Mouse (Mus musculus): Measurements from ENCODE around the gene Bcl9. TPM values are rescaled to one million over a fixed set of nuclear protein-coding genes. Genes with fewer than 3 reads are reported as not detected.
A peak's percentile ranks its signal among the peaks of the same experiment; 100 is the strongest.

The Bcl9 gene
- total RNA-seq, 2 experiments from 2014 or later, result 0.66 to 5.4 TPM

DNA sequence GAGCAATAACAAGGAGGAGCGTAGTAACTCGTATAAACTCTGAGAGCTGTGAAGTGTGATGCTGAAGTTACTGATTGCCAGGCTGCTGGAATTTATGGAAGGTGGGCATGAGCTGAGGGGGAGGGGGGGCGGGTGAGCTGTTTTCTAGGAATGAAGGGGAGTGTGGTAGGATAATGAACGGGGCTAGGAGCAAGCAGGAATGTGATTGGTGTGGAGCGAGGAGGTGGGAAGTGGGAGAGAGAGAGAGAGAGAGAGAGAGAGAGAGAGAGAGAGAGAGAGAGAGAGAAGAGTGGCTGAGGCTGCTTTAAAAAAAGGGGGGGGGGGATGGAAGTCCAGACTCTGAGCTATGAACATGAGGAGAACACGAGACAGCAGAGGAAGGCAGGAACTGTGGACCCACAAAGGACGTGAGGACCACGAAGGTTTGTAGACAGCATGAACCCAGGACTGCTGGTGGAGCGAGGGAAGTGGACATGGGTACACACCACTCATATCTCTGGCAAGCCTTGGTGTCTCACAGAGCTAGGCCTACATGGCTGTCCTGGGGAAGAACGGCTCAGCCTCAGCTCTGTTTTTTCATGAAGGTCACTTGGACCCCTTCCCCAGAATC is 1.2 kb upstream of the Bcl9 start:
- ATAC-seq (replicated peaks; ENCODE audit: low FRiP score, low TSS enrichment, poor library complexity, severe bottlenecking), result no peak

DNA sequence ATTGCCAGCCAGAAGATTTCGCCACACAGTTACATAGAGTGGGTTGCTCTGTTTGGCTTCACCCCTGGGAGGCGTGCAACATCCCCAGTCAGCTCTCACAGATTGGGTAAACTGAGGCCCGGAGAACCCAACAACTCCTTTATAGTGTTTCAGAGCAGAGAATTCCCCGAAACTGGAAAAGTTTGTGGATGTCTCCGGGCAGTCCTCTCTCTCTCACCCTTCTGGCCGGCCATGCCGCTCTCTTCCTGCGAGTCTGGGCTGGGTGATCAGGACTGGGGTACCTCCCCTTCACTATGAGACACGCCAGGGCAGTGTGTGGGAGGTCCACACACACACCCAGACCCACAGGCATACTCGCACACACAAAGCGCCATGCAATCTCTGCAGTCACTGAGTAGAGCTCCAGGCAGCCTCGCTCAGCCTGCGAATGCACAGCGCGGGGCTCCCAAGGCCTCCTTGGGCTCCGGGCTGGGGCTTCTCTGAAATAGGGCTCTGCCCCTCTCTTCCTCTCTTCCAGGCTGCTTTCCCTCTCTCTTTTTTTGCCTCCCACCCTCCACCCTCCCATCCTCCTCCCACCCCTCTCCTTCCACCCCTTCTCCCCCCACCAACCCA is 670 bp downstream of the Bcl9 start:
- ATAC-seq (replicated peaks; ENCODE audit: low FRiP score, low TSS enrichment, poor library complexity, severe bottlenecking), result 0 out of 2 replicates have a peak, but pooled peaks have one; percentile 16

DNA sequence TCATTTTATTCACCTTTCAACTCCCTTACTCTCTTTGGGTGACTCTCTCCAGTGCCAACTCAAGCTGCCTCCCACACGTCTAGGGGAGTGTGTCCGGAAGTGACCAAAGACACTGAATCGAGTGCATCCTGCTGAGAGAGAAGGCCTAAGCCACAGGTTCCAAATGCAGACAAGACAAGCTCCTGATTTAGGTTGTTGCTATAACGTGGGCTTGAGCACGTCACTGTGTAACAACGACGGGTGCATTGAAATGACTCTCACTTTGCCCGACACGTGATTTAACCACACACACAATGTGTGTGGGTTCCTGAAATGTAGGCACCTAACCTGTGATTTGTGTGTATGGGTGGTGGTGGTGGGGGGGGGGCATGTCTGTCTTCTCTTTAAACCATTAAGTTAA is 3.4 kb downstream of the Bcl9 start:
- no peak for ATAC-seq (replicated peaks; ENCODE audit: low FRiP score, low TSS enrichment, poor library complexity, severe bottlenecking)

DNA sequence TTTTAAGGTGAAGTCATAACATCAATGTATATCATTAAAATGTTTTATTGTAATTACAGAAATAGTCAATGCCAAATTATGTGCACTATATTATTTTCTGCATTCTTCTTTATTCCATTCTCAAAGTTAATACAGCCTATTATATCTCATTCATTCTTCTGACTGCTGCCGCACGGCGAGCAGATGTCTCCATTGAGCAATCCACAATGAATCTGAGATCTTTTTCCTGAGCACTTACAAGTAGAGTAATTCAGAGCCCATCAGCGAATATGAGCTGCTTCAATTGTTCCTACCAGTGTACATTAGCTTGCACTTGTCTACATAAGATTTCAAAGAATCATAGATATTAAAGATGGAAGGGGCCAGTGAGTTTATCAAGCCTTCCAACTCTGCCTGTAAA is 12.8 kb downstream of the Bcl9 start:
- ATAC-seq (replicated peaks; ENCODE audit: low FRiP score, low TSS enrichment, poor library complexity, severe bottlenecking), result no peak

DNA sequence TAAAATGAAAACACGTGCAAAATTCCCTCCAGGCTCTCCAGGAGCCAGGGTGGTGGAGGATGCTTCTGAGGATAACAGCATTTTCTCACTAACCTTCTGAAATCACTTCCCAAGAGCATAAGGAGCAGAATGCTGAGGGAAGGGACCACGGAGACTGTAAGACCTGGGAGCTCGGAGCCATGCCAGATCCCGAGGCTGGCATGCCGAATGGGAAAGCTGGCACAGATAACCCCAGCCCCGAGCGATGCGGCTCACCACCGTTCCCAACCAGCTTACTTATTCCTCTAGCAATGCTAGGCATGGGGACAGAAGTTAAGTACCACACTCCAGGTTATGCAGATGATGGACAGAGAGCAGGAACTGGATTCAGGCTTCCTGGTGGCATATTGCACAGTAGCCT is 13.7 kb downstream of the Bcl9 start:
- ATAC-seq (replicated peaks; ENCODE audit: low FRiP score, low TSS enrichment, poor library complexity, severe bottlenecking), result no peak

DNA sequence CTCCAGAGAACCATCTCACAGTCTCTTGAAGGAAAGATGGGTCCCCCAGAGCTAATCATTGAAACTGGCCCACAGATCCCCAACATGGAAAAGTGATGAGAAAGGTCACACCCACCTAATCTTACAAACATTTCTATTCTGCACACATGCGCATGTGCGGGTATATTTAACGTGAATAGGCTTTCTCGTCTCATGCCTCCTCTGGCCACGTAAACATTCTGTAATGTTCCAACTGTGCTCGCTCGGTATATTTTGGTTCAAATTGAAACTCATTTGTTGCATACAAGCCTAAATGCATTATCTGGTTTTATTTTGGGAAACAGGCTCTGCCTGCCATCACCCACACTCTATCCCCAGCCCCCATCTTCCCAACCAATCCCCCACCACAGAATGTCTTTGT is 16.3 kb downstream of the Bcl9 start:
- no peak for ATAC-seq (replicated peaks; ENCODE audit: low FRiP score, low TSS enrichment, poor library complexity, severe bottlenecking)

DNA sequence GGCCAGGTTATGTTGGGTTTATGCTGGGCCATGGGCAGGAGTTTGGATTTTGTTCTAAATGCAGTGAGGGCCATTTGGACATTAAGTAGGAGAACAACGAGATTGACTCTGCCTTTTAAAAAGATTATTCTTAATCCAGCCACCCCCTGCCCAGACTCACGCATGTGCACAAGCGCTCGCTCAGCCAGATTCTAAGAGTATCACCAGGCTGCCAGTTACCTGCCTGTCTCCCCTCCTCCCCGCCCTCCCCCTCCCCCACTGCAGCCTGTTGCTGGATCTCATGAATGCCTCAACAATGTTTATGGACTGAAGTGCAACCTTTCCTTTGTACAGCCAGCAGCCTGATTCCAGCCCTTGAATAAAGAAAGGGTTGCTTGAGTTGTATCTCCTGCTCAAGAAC is 22.0 kb downstream of the Bcl9 start:
- no peak for ATAC-seq (replicated peaks; ENCODE audit: low FRiP score, low TSS enrichment, poor library complexity, severe bottlenecking)

DNA sequence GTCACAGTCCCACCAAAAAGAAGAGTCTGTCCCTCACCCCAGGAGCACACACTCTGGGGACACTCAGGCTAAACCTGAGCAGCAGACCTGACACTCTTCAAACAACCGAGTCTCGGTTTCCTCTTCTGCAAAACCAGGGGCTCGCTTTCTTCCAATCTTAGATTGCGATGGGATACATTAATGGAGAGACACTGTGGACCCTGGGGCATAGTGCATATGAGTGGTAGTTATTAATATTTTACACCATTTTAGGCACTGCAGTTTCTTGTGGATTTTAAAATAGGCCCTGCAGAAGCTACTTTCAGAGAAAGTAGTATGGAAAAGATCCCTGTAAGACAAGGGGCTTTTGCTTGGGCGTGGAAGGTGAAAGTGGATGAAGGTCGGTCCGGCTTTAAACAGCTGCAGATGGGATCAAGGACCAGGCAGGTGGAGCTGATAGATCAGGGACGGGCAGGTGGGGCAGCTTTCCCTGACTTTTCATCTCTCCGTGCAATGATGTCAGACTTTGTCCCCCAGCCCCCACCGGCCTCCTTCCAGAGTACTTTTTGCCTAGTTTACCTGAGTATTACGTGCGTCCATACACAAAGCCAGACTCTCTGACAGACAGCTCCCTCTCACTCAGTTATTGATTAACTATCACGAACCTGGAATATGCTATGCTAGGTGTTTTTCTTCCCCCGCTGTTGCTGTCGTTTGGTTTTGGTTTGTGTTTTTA is 23.0 kb downstream of the Bcl9 start:
- no peak for ATAC-seq (replicated peaks; ENCODE audit: low FRiP score, low TSS enrichment, poor library complexity, severe bottlenecking)

DNA sequence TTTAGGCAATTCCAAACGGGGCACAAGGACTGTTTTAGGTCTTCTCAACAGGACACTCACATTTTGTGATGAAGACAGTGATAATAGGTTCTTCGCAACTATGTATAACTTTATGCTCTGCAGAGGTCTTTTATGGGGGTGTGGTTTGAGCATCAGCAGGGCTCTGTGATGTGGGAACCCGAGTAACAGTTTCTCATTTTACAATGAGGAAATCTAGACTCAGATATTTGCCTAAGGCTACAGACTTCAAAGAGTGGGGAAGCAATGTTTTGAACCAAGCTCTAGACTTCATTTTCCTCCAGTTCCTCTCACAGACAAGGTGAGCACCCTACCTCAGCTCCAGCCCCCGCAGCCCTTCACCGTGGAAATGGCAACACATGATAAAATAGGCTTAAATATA is 23.8 kb downstream of the Bcl9 start:
- no peak for ATAC-seq (replicated peaks; ENCODE audit: low FRiP score, low TSS enrichment, poor library complexity, severe bottlenecking)

DNA sequence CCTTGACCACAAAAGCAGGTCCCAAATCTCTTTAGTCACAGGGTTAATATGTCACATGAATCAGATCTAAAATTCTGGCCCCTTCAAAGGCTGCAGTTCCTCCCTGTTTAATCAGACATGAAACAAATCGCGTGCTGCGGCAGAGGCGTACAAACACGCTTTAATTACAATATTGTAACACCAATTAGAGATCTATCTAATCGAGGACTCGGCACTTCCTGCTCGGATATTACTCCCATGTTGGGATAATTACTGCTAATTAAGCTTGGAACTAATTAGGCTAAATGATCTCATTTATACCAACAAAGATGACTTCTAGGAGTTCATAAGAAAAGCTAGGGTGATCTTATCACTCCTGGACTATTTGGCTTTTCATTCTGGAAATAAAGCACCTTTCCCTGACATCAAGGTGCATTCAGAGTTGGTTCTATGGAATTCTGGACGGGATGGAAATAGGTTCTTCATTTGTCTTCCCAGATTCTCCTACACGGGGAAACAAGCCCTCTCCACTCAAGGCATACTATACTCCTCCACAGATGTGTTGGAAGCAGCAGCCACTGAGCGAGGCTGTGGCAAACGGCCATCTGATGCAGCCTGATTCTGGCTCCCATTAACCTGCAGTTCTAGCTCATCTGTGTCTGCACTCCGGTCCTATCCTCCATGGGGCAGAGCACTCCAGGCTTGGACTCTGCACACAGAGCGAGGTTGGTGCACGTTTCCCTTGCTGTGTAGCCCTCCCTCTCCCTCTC is 31.9 kb downstream of the Bcl9 start:
- ATAC-seq (replicated peaks; ENCODE audit: low FRiP score, low TSS enrichment, poor library complexity, severe bottlenecking), result no peak

DNA sequence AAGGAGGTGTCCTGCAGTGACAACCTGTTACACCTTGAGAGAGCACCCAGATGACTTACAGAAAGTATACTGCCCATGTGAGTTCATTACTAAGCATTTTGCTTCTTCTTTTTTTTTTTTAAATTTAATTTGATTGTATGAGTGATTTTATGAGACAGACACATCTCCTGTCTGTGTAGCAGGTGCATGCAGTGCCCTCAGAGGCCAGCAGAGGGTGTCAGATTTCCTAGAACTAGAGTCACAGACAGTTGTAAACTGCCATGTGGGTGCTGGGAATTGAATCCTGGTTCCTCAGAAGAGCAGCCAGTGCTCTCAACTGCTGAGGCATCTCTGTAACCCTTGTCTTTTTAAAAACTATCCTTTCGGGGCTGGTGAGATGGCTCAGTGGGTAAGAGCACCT is 35.5 kb downstream of the Bcl9 start:
- ATAC-seq (replicated peaks; ENCODE audit: low FRiP score, low TSS enrichment, poor library complexity, severe bottlenecking), result no peak

DNA sequence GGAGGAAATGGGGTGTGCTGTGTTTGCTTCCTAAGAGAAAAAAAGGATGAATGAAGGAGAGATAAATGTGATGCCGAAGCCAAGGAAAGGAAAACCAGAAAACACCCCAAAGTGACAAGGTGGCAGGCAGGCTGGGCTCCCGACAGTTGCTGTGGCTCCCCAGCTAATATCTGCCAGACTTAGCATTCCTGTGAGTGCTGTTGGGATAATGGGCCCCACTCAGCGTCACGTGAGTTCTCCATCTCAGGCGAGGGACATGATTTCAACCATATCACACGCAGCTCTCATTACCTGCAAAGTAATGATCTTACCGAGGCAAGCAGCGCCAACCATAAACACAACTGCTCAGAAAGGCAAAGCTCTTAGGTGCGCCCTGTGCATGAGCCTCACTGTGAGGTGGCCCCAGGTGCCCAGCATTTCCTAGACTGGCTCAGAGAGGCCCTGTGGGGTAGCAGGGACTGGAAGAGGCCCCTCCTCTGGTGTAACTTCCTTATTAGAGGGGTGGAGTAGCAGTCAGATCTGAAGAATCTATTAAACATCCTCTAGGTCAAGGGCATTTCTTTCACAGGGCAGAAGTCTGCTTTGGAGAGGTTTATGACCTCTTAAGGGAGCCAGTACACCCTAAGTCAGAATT is 41.9 kb downstream of the Bcl9 start:
- no peak for ATAC-seq (replicated peaks; ENCODE audit: low FRiP score, low TSS enrichment, poor library complexity, severe bottlenecking)

DNA sequence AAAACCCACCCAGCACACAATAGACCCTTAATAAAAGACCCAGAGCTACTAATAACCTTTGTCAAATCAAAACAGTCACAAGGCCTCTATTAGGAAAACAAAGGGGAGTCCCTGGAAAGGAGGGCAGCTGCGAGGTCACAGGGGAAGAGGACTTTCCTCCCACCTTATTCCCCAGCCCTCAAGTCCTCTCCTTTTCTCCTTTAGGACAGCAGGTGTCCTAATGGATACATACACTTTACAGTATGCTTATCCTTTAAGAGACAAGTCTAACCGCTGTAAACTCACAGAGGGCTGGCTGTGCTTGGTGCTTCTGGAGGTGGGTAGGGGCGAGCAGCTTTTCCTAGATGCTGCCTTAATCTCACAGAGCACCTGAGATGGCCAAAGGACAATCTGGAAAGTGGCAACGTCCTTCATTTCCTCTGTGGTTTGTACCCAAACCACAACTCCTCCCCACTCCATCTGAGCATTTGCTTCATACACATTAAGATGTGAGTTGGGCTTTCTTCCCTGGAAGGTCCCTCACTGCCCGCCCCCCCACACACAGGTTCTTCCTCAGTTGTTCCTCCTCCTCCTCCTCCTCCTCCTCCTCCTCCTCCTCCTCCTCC is 42.8 kb downstream of the Bcl9 start:
- 0 out of 2 replicates have a peak, but pooled peaks have one; percentile 37 for ATAC-seq (replicated peaks; ENCODE audit: low FRiP score, low TSS enrichment, poor library complexity, severe bottlenecking)

DNA sequence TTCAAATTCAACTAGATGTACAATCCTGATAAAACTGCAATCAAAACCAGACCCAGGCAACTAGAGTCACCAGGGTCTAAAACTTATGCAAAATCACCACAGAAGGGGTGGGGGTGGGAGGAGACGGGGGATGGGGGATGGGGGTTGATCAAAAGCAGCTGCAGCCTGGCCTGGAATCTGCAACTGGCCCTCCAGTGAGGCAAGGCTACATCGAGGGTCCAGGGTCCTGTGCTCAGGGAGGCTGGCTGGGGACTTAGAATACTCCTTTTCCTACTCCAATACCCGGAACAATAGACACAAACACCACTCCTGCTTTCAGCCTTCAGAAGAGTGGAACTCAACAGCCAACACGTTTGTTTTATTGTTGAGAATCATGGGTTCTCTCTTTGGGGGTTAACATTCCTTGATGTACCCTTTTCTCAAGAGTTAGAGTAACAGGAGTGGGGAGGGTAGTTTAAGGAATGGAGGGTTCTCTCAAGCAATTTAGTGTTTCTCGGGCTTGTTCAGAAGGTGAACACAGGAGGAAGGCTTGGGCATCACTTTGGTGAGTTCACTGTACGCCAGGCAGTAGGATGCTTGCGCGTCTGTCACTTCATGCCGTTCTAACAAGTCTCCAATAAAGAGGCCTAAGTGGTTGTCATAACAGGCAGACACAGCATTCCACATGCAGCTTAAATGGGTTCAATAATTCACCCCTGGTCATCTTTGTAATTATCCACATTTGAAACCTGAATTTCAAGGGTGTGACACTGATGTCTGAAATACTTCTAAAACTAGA is 43.7 kb downstream of the Bcl9 start:
- no peak for ATAC-seq (replicated peaks; ENCODE audit: low FRiP score, low TSS enrichment, poor library complexity, severe bottlenecking)

DNA sequence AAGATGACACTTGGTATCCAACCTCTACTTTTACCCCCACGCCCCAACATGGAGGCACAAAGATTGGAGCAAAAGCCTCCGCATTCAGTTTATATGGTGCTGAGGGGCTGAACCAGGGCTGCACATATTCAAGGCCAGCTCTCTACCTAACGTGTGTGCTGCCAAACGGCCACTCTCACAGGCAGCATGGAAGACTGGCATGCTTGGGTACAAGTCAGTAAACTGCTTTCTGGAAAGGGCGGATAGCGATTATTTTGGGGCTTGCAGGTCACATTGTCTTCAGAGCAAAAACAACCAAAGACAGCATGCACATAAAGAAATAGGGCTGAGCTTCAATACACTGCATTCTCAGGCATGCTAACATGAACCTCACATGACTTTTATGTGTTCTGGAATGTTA is 44.8 kb downstream of the Bcl9 start:
- no peak for ATAC-seq (replicated peaks; ENCODE audit: low FRiP score, low TSS enrichment, poor library complexity, severe bottlenecking)

DNA sequence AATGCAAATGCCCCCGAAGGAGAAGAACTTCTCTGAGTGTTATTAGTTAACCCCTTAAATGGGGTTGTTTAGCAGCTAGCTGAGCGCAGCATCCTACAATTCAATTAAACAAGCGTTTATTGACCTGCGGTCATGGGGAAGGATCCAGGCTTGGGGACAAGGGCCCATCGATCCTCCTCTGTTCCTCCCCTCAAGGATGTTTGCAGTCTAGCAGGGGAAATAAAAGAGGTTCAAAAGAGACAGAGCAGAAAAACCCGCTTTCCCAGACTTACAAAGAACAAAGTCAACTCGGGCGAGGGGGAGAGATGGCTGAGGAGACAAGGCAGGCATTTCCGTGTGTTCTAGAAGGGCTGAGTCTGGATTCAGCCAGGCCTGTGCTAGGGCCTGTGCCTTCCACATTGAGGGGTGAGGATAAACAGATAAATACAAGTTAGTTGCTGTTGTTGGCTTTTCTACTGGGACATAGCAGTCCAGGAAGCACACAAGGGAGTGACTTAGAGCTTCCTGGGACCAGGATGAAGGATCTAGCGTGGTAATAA is 55.0 kb downstream of the Bcl9 start:
- no peak for ATAC-seq (replicated peaks; ENCODE audit: low FRiP score, low TSS enrichment, poor library complexity, severe bottlenecking)

DNA sequence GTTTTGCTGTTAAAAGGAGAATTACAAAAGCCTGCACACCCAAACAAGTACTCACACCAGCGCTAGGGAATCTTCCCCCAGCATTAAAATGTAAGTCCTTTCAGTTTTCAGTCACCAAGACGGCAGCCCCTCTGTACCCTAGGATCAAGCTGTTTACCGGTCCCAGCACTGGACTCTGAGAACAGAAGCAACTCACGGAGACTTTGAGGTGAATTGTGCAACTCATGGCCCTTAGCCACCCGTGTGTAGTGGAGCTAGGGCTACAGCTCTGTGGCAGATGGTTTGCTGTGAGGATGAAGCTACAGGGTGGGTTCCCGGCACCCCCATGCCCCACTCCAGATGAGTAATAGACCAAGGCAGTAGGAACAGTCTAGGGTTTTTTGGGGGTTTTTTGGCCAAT is 55.9 kb downstream of the Bcl9 start:
- ATAC-seq (replicated peaks; ENCODE audit: low FRiP score, low TSS enrichment, poor library complexity, severe bottlenecking), result no peak

DNA sequence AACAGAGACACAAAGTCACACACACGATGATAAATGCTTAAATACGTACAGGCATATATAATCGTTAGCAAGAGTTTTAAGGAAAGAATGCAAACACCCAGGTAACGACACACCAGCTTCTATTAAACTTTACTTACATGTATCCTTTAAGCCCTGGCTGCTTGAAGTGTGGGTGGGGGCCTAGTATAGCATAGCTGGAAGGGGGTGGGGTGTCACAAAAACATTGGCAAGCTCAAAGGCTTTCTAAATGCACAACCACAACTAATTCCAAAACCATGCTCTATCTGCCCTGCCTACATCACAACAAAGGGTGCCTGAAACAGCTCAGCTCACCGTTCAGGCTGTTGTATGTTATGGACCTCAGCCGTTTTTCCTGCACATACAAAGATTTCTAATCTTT is 57.9 kb downstream of the Bcl9 start:
- no peak for ATAC-seq (replicated peaks; ENCODE audit: low FRiP score, low TSS enrichment, poor library complexity, severe bottlenecking)

DNA sequence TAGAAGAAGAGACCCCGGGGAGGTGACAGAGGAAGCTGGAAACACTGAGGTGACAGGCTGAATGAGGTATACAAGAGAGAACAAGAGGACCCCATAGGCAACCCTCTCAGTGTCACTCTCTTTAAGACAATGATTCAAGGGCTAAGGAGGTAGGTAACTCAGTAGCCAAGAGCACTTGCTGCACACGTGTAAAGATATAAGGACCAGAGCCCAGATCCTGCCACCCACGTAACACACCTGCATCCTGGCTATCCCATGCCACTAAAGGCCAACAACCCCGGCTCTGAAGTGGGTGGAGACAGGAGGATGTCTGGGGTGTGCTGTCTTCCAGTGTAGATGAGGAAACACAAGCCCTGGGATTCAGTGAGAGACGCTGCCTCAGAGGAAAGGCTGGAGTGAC is 58.4 kb downstream of the Bcl9 start:
- ATAC-seq (replicated peaks; ENCODE audit: low FRiP score, low TSS enrichment, poor library complexity, severe bottlenecking), result no peak
